Mouse (Mus musculus): ENCODE data around the gene Comt.

Comt gene

GRCm38 (mm10) chr16:18433341-18433920 lies 6.8 kb upstream of the Comt start:
- DNase-seq (ENCODE audit: low read depth), result no peak

GRCm38 (mm10) chr16:18430641-18431212 lies 4.1 kb upstream of the Comt start:
- no peak for DNase-seq (ENCODE audit: low read depth)

- DNase-seq (ENCODE audit: low read depth), result no peak
Observed at GRCm38 (mm10) chr16:18429641-18430040, 3.0 kb upstream of the Comt start.

- no peak for DNase-seq (ENCODE audit: low read depth)
Observed at GRCm38 (mm10) chr16:18428516-18429042, 1.9 kb upstream of the Comt start.

GRCm38 (mm10) chr16:18428011-18428515 lies 1.4 kb upstream of the Comt start:
- DNase-seq (ENCODE audit: low read depth), result no peak

- peak; percentile 69 for DNase-seq (ENCODE audit: low read depth)
Observed at GRCm38 (mm10) chr16:18426215-18426791, 349 bp downstream of the Comt start, which contains the start of gene Txnrd2. Gene Txnrd2 (plus strand): TSS chr16:18426384.

GRCm38 (mm10) chr16:18425475-18426214 lies 1.0 kb downstream of the Comt start:
- peak; percentile 16 for DNase-seq (ENCODE audit: low read depth)

GRCm38 (mm10) chr16:18424364-18425045 lies 2.1 kb downstream of the Comt start:
- DNase-seq (ENCODE audit: low read depth), result no peak

GRCm38 (mm10) chr16:18423915-18424265 lies 2.8 kb downstream of the Comt start:
- DNase-seq (ENCODE audit: low read depth), result no peak

GRCm38 (mm10) chr16:18423203-18423914 lies 3.3 kb downstream of the Comt start:
- no peak for DNase-seq (ENCODE audit: low read depth)

GRCm38 (mm10) chr16:18420571-18420970 lies 6.1 kb downstream of the Comt start:
- no peak for DNase-seq (ENCODE audit: low read depth)

- DNase-seq (ENCODE audit: low read depth), result no peak
Observed at GRCm38 (mm10) chr16:18419603-18420026, 7.0 kb downstream of the Comt start.

GRCm38 (mm10) chr16:18418756-18419602 lies 7.7 kb downstream of the Comt start:
- DNase-seq (ENCODE audit: low read depth), result no peak

GRCm38 (mm10) chr16:18417491-18417890 lies 9.2 kb downstream of the Comt start:
- no peak for DNase-seq (ENCODE audit: low read depth)

GRCm38 (mm10) chr16:18416837-18417236 lies 9.8 kb downstream of the Comt start:
- DNase-seq (ENCODE audit: low read depth), result no peak

- DNase-seq (ENCODE audit: low read depth), result peak; percentile 48
Observed at GRCm38 (mm10) chr16:18416094-18416761, 10.4 kb downstream of the Comt start.

GRCm38 (mm10) chr16:18413032-18413816 lies 13.4 kb downstream of the Comt start:
- DNase-seq (ENCODE audit: low read depth), result no peak

- no peak for DNase-seq (ENCODE audit: low read depth)
Observed at GRCm38 (mm10) chr16:18411802-18412476, 14.7 kb downstream of the Comt start.

All from naive thymus-derived CD4-positive, alpha-beta T cell, adult 2 months (primary cell).